Comparison of ENCODE assay signal across 15 mouse cellular contexts in genomic region chr12:30557349-30557748, GRCm38 (mm10). TPM values are rescaled to one million over a fixed set of nuclear protein-coding genes. Genes with fewer than 3 reads are reported as not detected.
A peak's percentile ranks its signal among the peaks of the same experiment; 100 is the strongest.
DNase-seq lines count a peak whose midpoint lies in the region; TF ChIP-seq lines count a peak whose summit lies in the region.
"Had no signal": no experiment of that assay in that cellular context is flagged by ENCODE, and none has a peak within 500 bp of the region (broad histone marks: within the 10 kb centered on the region; RNA-seq: fewer than 3 reads in every experiment).

No protein-coding gene starts in this region.

- no peak overlapping the region for H3K27ac ChIP-seq in CH12.LX (ENCODE audit: insufficient read depth, low read depth)
- H3K27ac ChIP-seq in limb, embryonic 10.5 days = no peak overlapping the region

- H3K9me3 ChIP-seq in CH12.LX (replicated peaks; ENCODE audit: low read length) = peaks cover 3% of the 10 kb centered on the region
- H3K9me3 ChIP-seq in limb, embryonic 10.5 days (replicated peaks) = no peaks in the 10 kb centered on the region
- H3K9me3 ChIP-seq: G1E had no signal

- TF ChIP-seq EP300 in CH12.LX (IDR thresholded peaks at IDR 0.05; ENCODE audit: low read length) = peak; percentile 16; the same call in 1 of the 2 replicates

- no peaks in the 10 kb centered on the region for H3K36me3 ChIP-seq in CH12.LX (replicated peaks in 1 of 2; ENCODE audit: control insufficient read depth in 1 of 2, insufficient read depth in 1 of 2, low read length in 1 of 2)
- no peaks in the 10 kb centered on the region for H3K36me3 ChIP-seq in limb, embryonic 10.5 days
- H3K36me3 ChIP-seq: G1E had no signal

- H3K4me2 ChIP-seq in CH12.LX (ENCODE audit: insufficient read depth, low read depth, poor library complexity, severe bottlenecking) = no peak overlapping the region

- H3K4me1 ChIP-seq in CH12.LX (ENCODE audit: control insufficient read depth in 1 of 2, insufficient read depth in 2 of 2) = peaks cover 2 to 75% of the 10 kb centered on the region in 2 experiments; a peak in 3 of 4 replicates
- H3K4me1 ChIP-seq in limb, embryonic 10.5 days = peaks cover 5% of the 10 kb centered on the region; the same call in 1 of the 2 replicates

- DNase-seq in CH12.LX (ENCODE audit: extremely low read depth) = peak; percentile 51
- no peak for DNase-seq in limb, embryonic 10.5 days (ENCODE audit: low spot score)
- DNase-seq: adrenal gland, adult 2 months; adrenal gland, adult 8-10 months; adrenal gland, postnatal 10 days; adrenal gland, postnatal 14 days; adrenal gland, postnatal 25 days; adrenal gland, postnatal 36 days; B cell, adult 2 months; cerebellum, adult 11 months; cerebellum, adult 11-12 months; cerebellum, adult 18-20 months; cerebellum, adult 2 months; cerebellum, adult 8-10 months had no signal

- TF ChIP-seq CTCF in CH12.LX (conservative IDR thresholded peaks at IDR 0.05 in 1 of 2, IDR thresholded peaks at IDR 0.05 in 1 of 2; ENCODE audit: low read depth in 2 of 2, low read length in 2 of 2) = no peak

- dilution Hi-C loops in CH12.LX (cut with MboI; ENCODE audit: extremely low pct_ligation_motif_present, extremely low pct_unique_long_range_greater_than_20kb, low sequenced_read_pairs) = no loop called here

- in situ Hi-C loops in CH12.LX (cut with MboI; ENCODE audit: low pct_ligation_motif_present, low pct_unique_long_range_greater_than_20kb, low sequenced_read_pairs) = no loop called here

- H3K9ac ChIP-seq in CH12.LX (ENCODE audit: insufficient read depth, low read depth) = no peak overlapping the region

- TF ChIP-seq POLR2A in CH12.LX (IDR thresholded peaks at IDR 0.05; ENCODE audit: low read depth, low read length) = no peak

- H3K79me2 ChIP-seq in CH12.LX (replicated peaks; ENCODE audit: control insufficient read depth, extremely low read depth, insufficient read depth, poor library complexity, severe bottlenecking) = no peaks in the 10 kb centered on the region

- no peak overlapping the region for H3K4me3 ChIP-seq in CH12.LX (replicated peaks in 1 of 3; ENCODE audit: low read depth in 2 of 3, low read length in 2 of 3, poor library complexity in 1 of 3)
- no peak overlapping the region for H3K4me3 ChIP-seq in limb, embryonic 10.5 days

- TF ChIP-seq RAD21 in CH12.LX (IDR thresholded peaks at IDR 0.05; ENCODE audit: low read depth, low read length) = no peak

- no peaks in the 10 kb centered on the region for H3K27me3 ChIP-seq in CH12.LX (replicated peaks)
- peaks cover 6% of the 10 kb centered on the region; the same call in 1 of the 2 replicates for H3K27me3 ChIP-seq in limb, embryonic 10.5 days (ENCODE audit: low read depth, poor library complexity, severe bottlenecking)

TF ChIP-seq in CH12.LX, 34 proteins besides CTCF, POLR2A, EP300 and RAD21:
- TF ChIP-seq POLR2AphosphoS2 (IDR thresholded peaks at IDR 0.05; ENCODE audit: low read depth, low read length) (no peak), BHLHE40 (IDR thresholded peaks at IDR 0.05; ENCODE audit: low read depth, low read length) (peak; percentile 28; the same call in 1 of the 2 replicates), IRF4 (IDR thresholded peaks at IDR 0.05; ENCODE audit: low read depth, low read length) (peak; percentile 79; the same call in 1 of the 2 replicates), ZNF384 (IDR thresholded peaks at IDR 0.05; ENCODE audit: low read depth, low read length) (peak; percentile 71), JUND (conservative IDR thresholded peaks at IDR 0.05; ENCODE audit: low read depth, low read length) (peak; percentile 76), JUN (IDR thresholded peaks at IDR 0.05; ENCODE audit: insufficient read depth, low read depth, low read length) (0 out of 2 replicates have a peak, but pooled peaks have one; percentile 35), MAFK (IDR thresholded peaks at IDR 0.05; ENCODE audit: insufficient replicate concordance, low read length) (no peak), UBTF (IDR thresholded peaks at IDR 0.05; ENCODE audit: low read depth, low read length) (no peak), NRF1 (IDR thresholded peaks at IDR 0.05; ENCODE audit: low read depth, low read length) (no peak), ZC3H11A (IDR thresholded peaks at IDR 0.05; ENCODE audit: low read depth, low read length) (no peak), MEF2A (IDR thresholded peaks at IDR 0.05; ENCODE audit: borderline replicate concordance, low read depth, low read length) (peak; percentile 50; the same call in 1 of the 2 replicates), ZMIZ1 (IDR thresholded peaks at IDR 0.05; ENCODE audit: low read depth, low read length) (no peak), TBP (conservative IDR thresholded peaks at IDR 0.05; ENCODE audit: low read depth, low read length) (0 out of 2 replicates have a peak, but pooled peaks have one; percentile 8), PAX5 (IDR thresholded peaks at IDR 0.05; ENCODE audit: low read length) (no peak)

RNA-seq across cellular contexts. Expression of gene Tmem18, which starts 26.9 kb away (rescaled TPM):
- 14.8 and 15.5 TPM in 2 replicates for total RNA-seq in CH12.LX (2012; rRNA removed)
- total RNA-seq in CH12.LX (2014; rRNA removed) = 24.8 and 33.0 TPM in 2 replicates
- polyA plus RNA-seq in CH12.LX (2012; ENCODE audit: insufficient read length, low read depth) = 19.9 and 21.2 TPM in 2 replicates
- polyA plus RNA-seq in limb, embryonic 10.5 days (2016; fragmentation: Nextera tagmentation; extraction: Ambion mirVana) = 18.5 and 25.0 TPM in 2 replicates
